In the genomic region with DNA sequence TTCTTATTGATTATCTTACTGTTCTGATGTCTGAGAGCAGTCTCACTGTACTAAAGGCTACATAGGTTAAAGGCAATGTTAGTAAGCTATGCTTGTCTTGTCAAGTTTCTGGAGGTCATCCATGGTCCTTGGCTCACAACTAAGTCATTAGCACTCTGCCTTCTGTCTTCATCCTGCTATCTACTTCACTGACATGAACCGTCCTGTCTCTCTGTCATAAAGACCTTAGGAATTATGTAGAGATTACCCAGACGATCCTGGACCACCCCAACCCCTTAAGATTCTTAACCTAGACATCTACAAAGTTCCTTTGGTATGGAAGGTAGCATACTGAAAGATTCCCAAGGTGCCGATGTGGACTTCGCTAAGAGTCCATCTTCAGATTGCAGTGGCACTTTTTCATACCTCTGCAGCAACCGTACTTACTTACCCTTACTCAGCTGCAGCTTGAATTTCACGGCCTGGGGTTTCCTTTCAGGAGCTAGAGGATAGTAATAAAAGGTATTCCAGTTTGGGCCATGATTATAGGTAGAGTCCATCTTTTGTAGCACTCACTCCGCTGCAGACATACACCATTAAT, we compare ENCODE assay signal across 7 mouse cellular contexts. TPM values are rescaled to one million over a fixed set of nuclear protein-coding genes. Genes with fewer than 3 reads are reported as not detected.
DNase-seq lines count a peak whose midpoint lies in the region; ATAC-seq and TF ChIP-seq lines count a peak whose summit lies in the region.
"Not testable (repeated sequence)": the region's sequence is repeated elsewhere in the genome, so short reads cannot be mapped to it uniquely, and the experiment has no call there.

No protein-coding gene starts in this region.

- not testable (repeated sequence) for TF ChIP-seq CTCF in liver, adult 2 months (IDR thresholded peaks at IDR 0.05; ENCODE audit: low read depth, low read length)

- DNase-seq in NIH3T3 (ENCODE audit: low read depth) = peak; percentile 16
- peak; percentile 15 for DNase-seq in c-Kit-positive CD71-positive TER-119-positive erythroid progenitor cells, embryonic 14.5 days (ENCODE audit: low spot score)
- DNase-seq in forebrain, embryonic 11.5 days (ENCODE audit: low spot score) = peak; percentile 56
- DNase-seq in kidney, adult 9 months = peak; percentile 42
- DNase-seq in liver, adult 2 months (ENCODE audit: extremely low read depth, low read depth, low spot score) = peak; percentile 26
- peak; percentile 18 for DNase-seq in retina, postnatal 1 day

- H3K9ac ChIP-seq in forebrain, embryonic 11.5 days (ENCODE audit: low read length); heart, embryonic 14.5 days (ENCODE audit: low read length); liver, adult 2 months (ENCODE audit: low read depth, low read length): not testable (repeated sequence)

- H3K4me2 ChIP-seq in forebrain, embryonic 11.5 days (ENCODE audit: low read depth, low read length, severe bottlenecking); heart, embryonic 14.5 days (ENCODE audit: low read length): not testable (repeated sequence)

- H3K4me3 ChIP-seq in forebrain, embryonic 11.5 days (ENCODE audit: low read depth, low read length); heart, embryonic 14.5 days (ENCODE audit: control insufficient read depth in 1 of 2, insufficient read depth in 1 of 2, low read depth in 1 of 2, low read length in 2 of 2): not testable (repeated sequence)
- peak overlapping the region; percentile 14; the same call in 1 of the 2 replicates for H3K4me3 ChIP-seq in liver, adult 2 months (ENCODE audit: insufficient read depth, low read depth, low read length)

- H3K27ac ChIP-seq in forebrain, embryonic 11.5 days (ENCODE audit: low read depth, low read length); liver, adult 2 months (replicated peaks; ENCODE audit: insufficient read depth, low read depth, low read length): not testable (repeated sequence)
- H3K27ac ChIP-seq in heart, embryonic 14.5 days (replicated peaks in 1 of 2; ENCODE audit: control insufficient read depth in 1 of 2, insufficient read depth in 1 of 2, low read depth in 2 of 2, low read length in 2 of 2) = peak overlapping the region; percentile 43 to 79; a peak in 3 of 4 replicates

- H3K27me3 ChIP-seq in forebrain, embryonic 11.5 days (ENCODE audit: control insufficient read depth, insufficient read depth, low read length); heart, embryonic 14.5 days (ENCODE audit: control insufficient read depth, insufficient read depth, low read length); liver, adult 2 months (ENCODE audit: control insufficient read depth, insufficient read depth, low read length): not testable (repeated sequence)

- 89% methylated on average over 7 of the region's 7 CpGs for WGBS in forebrain, embryonic 11.5 days
- 77% methylated on average over 7 of the region's 7 CpGs for WGBS in heart, embryonic 14.5 days
- WGBS in liver, adult 2 months = 82% methylated on average over 7 of the region's 7 CpGs

- ATAC-seq in forebrain, embryonic 11.5 days (replicated peaks; ENCODE audit: low FRiP score); heart, embryonic 14.5 days (ENCODE audit: insufficient number of reproducible peaks, insufficient read depth, low FRiP score, low read depth): not testable (repeated sequence)

- TF ChIP-seq POLR2A in liver, adult 2 months (IDR thresholded peaks at IDR 0.05; ENCODE audit: extremely low read depth, insufficient read depth, low read length) = not testable (repeated sequence)

- H3K9me3 ChIP-seq in forebrain, embryonic 11.5 days (ENCODE audit: control insufficient read depth, low read length) = peaks cover 28% of the 10 kb centered on the region
- peaks cover 23% of the 10 kb centered on the region for H3K9me3 ChIP-seq in heart, embryonic 14.5 days (ENCODE audit: control insufficient read depth, low read length)

- peaks cover 30% of the 10 kb centered on the region for H3K36me3 ChIP-seq in forebrain, embryonic 11.5 days (ENCODE audit: control insufficient read depth, insufficient read depth, low read length)
- peaks cover 39% of the 10 kb centered on the region for H3K36me3 ChIP-seq in heart, embryonic 14.5 days (ENCODE audit: control insufficient read depth, insufficient read depth, low read length)
- not testable (repeated sequence) for H3K36me3 ChIP-seq in liver, adult 2 months (ENCODE audit: control insufficient read depth, insufficient read depth, low read length)

- H3K79me2 ChIP-seq in liver, adult 2 months (ENCODE audit: control insufficient read depth, insufficient read depth, low read length) = not testable (repeated sequence)

- H3K4me1 ChIP-seq in forebrain, embryonic 11.5 days (replicated peaks; ENCODE audit: control insufficient read depth, insufficient read depth, low read length); heart, embryonic 14.5 days (ENCODE audit: control insufficient read depth in 2 of 2, insufficient read depth in 2 of 2, low read length in 2 of 2): not testable (repeated sequence)
- H3K4me1 ChIP-seq in liver, adult 2 months (ENCODE audit: control insufficient read depth, insufficient read depth, low read length) = peaks cover 12% of the 10 kb centered on the region

RNA-seq across cellular contexts. Expression of gene Gm21887, which starts 31.5 kb away (rescaled TPM):
- 321 and 384 TPM in 2 replicates for polyA plus RNA-seq in forebrain, embryonic 11.5 days (2014; fragmentation: Nextera tagmentation; extraction: Ambion mirVana)
- polyA plus RNA-seq in heart, embryonic 14.5 days (2014; fragmentation: Nextera tagmentation; extraction: Ambion mirVana) = 181 and 228 TPM in 2 replicates
- 8.0 and 11.5 TPM in 2 replicates for total RNA-seq in liver, adult 2 months (2014; rRNA removed)
- 102 and 123 TPM in 2 replicates for polyA plus RNA-seq in liver, adult 2 months (2012; rRNA removed)
